Mouse (Mus musculus): ENCODE measurements at regions not wholly inside any gene's neighbourhood (a gene's known extent, or its start where the extent isn't known, plus 50 kb on each side); places are given as distances from the start of the nearest gene placed in this dataset.

GRCm38 (mm10) chr2:51466003-51466402 is 161.3 kb upstream of the Tas2r134 start:
- no peak overlapping the region for H3K4me3 ChIP-seq (ENCODE audit: low read depth, low read length)
- H3K9ac ChIP-seq (replicated peaks; ENCODE audit: low read length) = no peak overlapping the region
- no peak overlapping the region for H3K4me2 ChIP-seq (ENCODE audit: low read depth, low read length)
- no peaks in the 10 kb centered on the region for H3K36me3 ChIP-seq (replicated peaks; ENCODE audit: control insufficient read depth, insufficient read depth, low read depth, low read length)
- H3K27me3 ChIP-seq (ENCODE audit: control insufficient read depth, insufficient read depth, low read length) = no peaks in the 10 kb centered on the region
- H3K27ac ChIP-seq (replicated peaks; ENCODE audit: low read depth, low read length) = no peak overlapping the region
- DNase-seq (ENCODE audit: low spot score) = no peak
- no peaks in the 10 kb centered on the region for H3K9me3 ChIP-seq (replicated peaks; ENCODE audit: control insufficient read depth, low read length)
- no peak for ATAC-seq (replicated peaks; ENCODE audit: insufficient number of reproducible peaks, low FRiP score, low TSS enrichment, low read depth)
- H3K4me1 ChIP-seq (ENCODE audit: control insufficient read depth, insufficient read depth, low read length) = no peaks in the 10 kb centered on the region
- 94% methylated on average over 7 of the region's 7 CpGs for WGBS

DNA sequence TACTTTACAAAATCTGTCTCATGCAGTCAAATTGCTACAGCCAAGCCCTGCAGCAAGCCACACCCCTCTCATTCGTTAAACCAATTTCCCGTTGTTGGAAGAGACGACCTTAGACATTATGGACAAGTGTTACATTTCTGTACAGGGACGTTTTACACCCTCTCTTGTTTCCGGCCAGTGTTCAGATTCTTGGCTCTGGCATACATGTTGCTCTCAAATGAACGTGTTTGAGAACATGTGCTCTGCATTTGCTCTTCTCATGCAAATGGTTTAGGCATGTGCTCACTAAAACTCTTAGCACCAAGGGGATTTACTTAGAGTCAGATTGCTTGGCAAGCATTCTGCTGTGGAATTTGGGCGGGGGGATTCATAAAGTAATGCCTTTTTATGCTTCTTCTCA is 161.7 kb upstream of the Tas2r134 start:
- H3K4me2 ChIP-seq (ENCODE audit: low read depth, low read length) = no peak overlapping the region
- 56% methylated on average over 7 of the region's 7 CpGs for WGBS
- no peak for ATAC-seq (replicated peaks; ENCODE audit: insufficient number of reproducible peaks, low FRiP score, low TSS enrichment, low read depth)

GRCm38 (mm10) chr2:51464356-51464755 is 163.0 kb upstream of the Tas2r134 start:
- DNase-seq (ENCODE audit: low spot score) = no peak
- no peaks in the 10 kb centered on the region for H3K9me3 ChIP-seq (replicated peaks; ENCODE audit: control insufficient read depth, low read length)
- no peak overlapping the region for H3K4me2 ChIP-seq (ENCODE audit: low read depth, low read length)
- H3K36me3 ChIP-seq (replicated peaks; ENCODE audit: control insufficient read depth, insufficient read depth, low read depth, low read length) = no peaks in the 10 kb centered on the region
- H3K27ac ChIP-seq (replicated peaks; ENCODE audit: low read depth, low read length) = no peak overlapping the region
- no peak overlapping the region for H3K9ac ChIP-seq (replicated peaks; ENCODE audit: low read length)
- no peak for ATAC-seq (replicated peaks; ENCODE audit: insufficient number of reproducible peaks, low FRiP score, low TSS enrichment, low read depth)
- H3K4me3 ChIP-seq (ENCODE audit: low read depth, low read length) = no peak overlapping the region
- 62% methylated on average over 2 of the region's 2 CpGs for WGBS
- no peaks in the 10 kb centered on the region for H3K27me3 ChIP-seq (ENCODE audit: control insufficient read depth, insufficient read depth, low read length)
- H3K4me1 ChIP-seq (ENCODE audit: control insufficient read depth, insufficient read depth, low read length) = no peaks in the 10 kb centered on the region

More for the DNA sequence above, 161.7 kb upstream of the Tas2r134 start:
- H3K9ac ChIP-seq (replicated peaks; ENCODE audit: low read length) = no peak overlapping the region
- no peaks in the 10 kb centered on the region for H3K36me3 ChIP-seq (replicated peaks; ENCODE audit: control insufficient read depth, insufficient read depth, low read depth, low read length)
- H3K9me3 ChIP-seq (replicated peaks; ENCODE audit: control insufficient read depth, low read length) = no peaks in the 10 kb centered on the region
- H3K4me1 ChIP-seq (ENCODE audit: control insufficient read depth, insufficient read depth, low read length) = no peaks in the 10 kb centered on the region
- H3K27ac ChIP-seq (replicated peaks; ENCODE audit: low read depth, low read length) = no peak overlapping the region
- peak; percentile 32 for DNase-seq (ENCODE audit: low spot score)
- no peak overlapping the region for H3K4me3 ChIP-seq (ENCODE audit: low read depth, low read length)
- no peaks in the 10 kb centered on the region for H3K27me3 ChIP-seq (ENCODE audit: control insufficient read depth, insufficient read depth, low read length)

DNA sequence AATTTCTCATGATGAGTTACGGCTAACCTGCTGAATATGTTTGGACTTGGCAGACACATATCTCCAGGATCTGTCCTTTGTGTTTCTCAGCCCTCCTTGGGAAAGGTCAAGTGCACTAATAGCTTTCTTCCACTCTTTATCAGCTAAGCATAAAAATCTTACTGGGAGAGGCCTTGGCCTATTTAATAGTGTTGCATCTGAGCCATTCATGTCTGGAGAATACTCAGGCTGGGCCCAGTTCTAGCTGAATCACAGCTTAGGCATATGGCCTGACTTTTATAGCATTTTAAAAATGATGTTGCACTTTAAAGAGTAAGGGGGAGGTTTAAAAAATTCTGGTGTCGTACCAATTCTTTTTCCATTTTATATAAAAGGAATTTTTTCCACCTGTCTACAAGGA is 166.4 kb upstream of the Tas2r134 start:
- H3K27ac ChIP-seq (replicated peaks; ENCODE audit: low read depth, low read length) = no peak overlapping the region
- H3K4me2 ChIP-seq (ENCODE audit: low read depth, low read length) = no peak overlapping the region
- no peaks in the 10 kb centered on the region for H3K4me1 ChIP-seq (ENCODE audit: control insufficient read depth, insufficient read depth, low read length)
- H3K27me3 ChIP-seq (ENCODE audit: control insufficient read depth, insufficient read depth, low read length) = no peaks in the 10 kb centered on the region
- no peak overlapping the region for H3K4me3 ChIP-seq (ENCODE audit: low read depth, low read length)
- ATAC-seq (replicated peaks; ENCODE audit: insufficient number of reproducible peaks, low FRiP score, low TSS enrichment, low read depth) (no peak), DNase-seq (ENCODE audit: low spot score) (no peak)
- 86% methylated on average over 2 of the region's 2 CpGs for WGBS
- H3K9me3 ChIP-seq (replicated peaks; ENCODE audit: control insufficient read depth, low read length) = no peaks in the 10 kb centered on the region
- H3K36me3 ChIP-seq (replicated peaks; ENCODE audit: control insufficient read depth, insufficient read depth, low read depth, low read length) = no peaks in the 10 kb centered on the region
- no peak overlapping the region for H3K9ac ChIP-seq (replicated peaks; ENCODE audit: low read length)

- H3K36me3 ChIP-seq (replicated peaks; ENCODE audit: control insufficient read depth, insufficient read depth, low read depth, low read length) = no peaks in the 10 kb centered on the region
- H3K9ac ChIP-seq (replicated peaks; ENCODE audit: low read length) = no peak overlapping the region
- H3K9me3 ChIP-seq (replicated peaks; ENCODE audit: control insufficient read depth, low read length) = no peaks in the 10 kb centered on the region
- no peak overlapping the region for H3K4me2 ChIP-seq (ENCODE audit: low read depth, low read length)
- H3K27ac ChIP-seq (replicated peaks; ENCODE audit: low read depth, low read length) = no peak overlapping the region
- H3K27me3 ChIP-seq (ENCODE audit: control insufficient read depth, insufficient read depth, low read length) = no peaks in the 10 kb centered on the region
- DNase-seq (ENCODE audit: low spot score) (no peak), ATAC-seq (replicated peaks; ENCODE audit: insufficient number of reproducible peaks, low FRiP score, low TSS enrichment, low read depth) (no peak)
- H3K4me3 ChIP-seq (ENCODE audit: low read depth, low read length) = no peak overlapping the region
- H3K4me1 ChIP-seq (ENCODE audit: control insufficient read depth, insufficient read depth, low read length) = no peaks in the 10 kb centered on the region
- WGBS = 88% methylated on average over 2 of the region's 2 CpGs
These were observed 167.8 kb upstream of the Tas2r134 start for GRCm38 (mm10) chr2:51459486-51459885.

DNA sequence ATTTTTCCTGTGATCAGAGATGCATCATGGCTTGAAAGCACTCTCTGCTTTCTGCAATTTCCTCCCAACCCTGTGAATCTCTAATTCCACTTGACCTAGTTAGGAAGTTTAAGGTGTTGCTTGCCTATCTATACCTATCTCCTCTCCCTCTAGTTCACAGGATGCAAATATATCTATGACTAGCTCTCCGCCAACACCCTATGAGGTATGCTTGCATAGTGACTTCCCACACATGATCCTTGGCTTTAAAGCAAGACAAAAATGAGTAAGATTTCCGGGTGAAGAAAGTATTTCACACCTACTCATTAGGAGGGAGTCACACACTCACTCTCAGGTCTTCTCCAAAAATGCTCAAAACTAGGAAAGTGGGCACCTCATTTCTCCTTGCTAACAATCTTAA is 169.6 kb upstream of the Tas2r134 start:
- ATAC-seq (replicated peaks; ENCODE audit: insufficient number of reproducible peaks, low FRiP score, low TSS enrichment, low read depth) (no peak), DNase-seq (ENCODE audit: low spot score) (no peak)
- Histone ChIP-seq H3K27ac (replicated peaks; ENCODE audit: low read depth, low read length) (no peak overlapping the region), H3K4me3 (ENCODE audit: low read depth, low read length) (no peak overlapping the region), H3K4me1 (ENCODE audit: control insufficient read depth, insufficient read depth, low read length) (no peaks in the 10 kb centered on the region), H3K36me3 (replicated peaks; ENCODE audit: control insufficient read depth, insufficient read depth, low read depth, low read length) (no peaks in the 10 kb centered on the region), H3K9ac (replicated peaks; ENCODE audit: low read length) (no peak overlapping the region), H3K9me3 (replicated peaks; ENCODE audit: control insufficient read depth, low read length) (no peaks in the 10 kb centered on the region), H3K4me2 (ENCODE audit: low read depth, low read length) (no peak overlapping the region), H3K27me3 (ENCODE audit: control insufficient read depth, insufficient read depth, low read length) (no peaks in the 10 kb centered on the region)
- 79% methylated on average over 2 of the region's 2 CpGs for WGBS

DNA sequence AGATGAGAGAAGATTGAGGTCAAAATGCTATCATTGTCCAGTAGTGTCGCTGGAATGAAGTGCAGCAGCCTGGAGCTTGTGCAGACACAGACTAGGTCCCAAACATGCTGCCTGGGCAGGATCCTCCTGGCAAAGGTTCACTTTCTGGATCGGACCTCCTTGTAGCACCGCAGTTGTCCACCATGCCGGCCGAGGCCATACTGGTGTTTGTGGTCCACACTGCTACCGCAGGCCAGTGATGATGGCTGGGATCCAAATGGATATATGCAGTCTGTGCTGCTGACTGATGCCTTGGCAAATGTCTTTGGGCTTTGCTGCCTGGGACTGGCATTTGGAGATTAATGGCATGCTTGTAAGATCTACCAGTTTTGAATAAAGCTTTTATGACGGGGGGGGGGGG is 174.5 kb upstream of the Tas2r134 start:
- no peaks in the 10 kb centered on the region for H3K27me3 ChIP-seq (ENCODE audit: control insufficient read depth, insufficient read depth, low read length)
- H3K4me3 ChIP-seq (ENCODE audit: low read depth, low read length) = no peak overlapping the region
- H3K9me3 ChIP-seq (replicated peaks; ENCODE audit: control insufficient read depth, low read length) = no peaks in the 10 kb centered on the region
- no peak for DNase-seq (ENCODE audit: low spot score)
- H3K9ac ChIP-seq (replicated peaks; ENCODE audit: low read length) = no peak overlapping the region
- no peak for ATAC-seq (replicated peaks; ENCODE audit: insufficient number of reproducible peaks, low FRiP score, low TSS enrichment, low read depth)
- WGBS = 84% methylated on average over 7 of the region's 7 CpGs
- no peaks in the 10 kb centered on the region for H3K4me1 ChIP-seq (ENCODE audit: control insufficient read depth, insufficient read depth, low read length)
- H3K27ac ChIP-seq (replicated peaks; ENCODE audit: low read depth, low read length) = no peak overlapping the region
- no peaks in the 10 kb centered on the region for H3K36me3 ChIP-seq (replicated peaks; ENCODE audit: control insufficient read depth, insufficient read depth, low read depth, low read length)
- no peak overlapping the region for H3K4me2 ChIP-seq (ENCODE audit: low read depth, low read length)

DNA sequence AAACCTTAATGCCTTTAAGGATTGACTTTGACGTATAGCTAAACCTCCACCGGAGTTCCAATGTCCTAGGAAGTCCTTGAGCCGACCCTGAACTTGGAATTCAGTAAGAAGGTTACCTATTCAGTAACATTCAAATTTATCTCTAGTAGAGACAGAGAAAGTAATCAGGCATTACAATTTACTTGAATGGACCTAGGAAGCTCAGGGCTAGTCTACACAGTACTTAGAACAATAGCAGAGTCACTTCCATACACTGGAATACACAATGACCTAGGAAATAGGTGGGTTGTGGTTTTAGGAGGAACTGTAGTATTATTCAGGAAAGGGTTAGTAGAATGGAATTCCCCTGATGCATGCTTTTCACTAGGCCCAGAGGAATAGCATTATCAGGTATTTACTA is 179.2 kb upstream of the Tas2r134 start:
- H3K27ac ChIP-seq (replicated peaks; ENCODE audit: low read depth, low read length) = no peak overlapping the region
- DNase-seq (ENCODE audit: low spot score) (no peak), ATAC-seq (replicated peaks; ENCODE audit: insufficient number of reproducible peaks, low FRiP score, low TSS enrichment, low read depth) (no peak)
- H3K4me2 ChIP-seq (ENCODE audit: low read depth, low read length) = no peak overlapping the region
- H3K9ac ChIP-seq (replicated peaks; ENCODE audit: low read length) = no peak overlapping the region
- no peak overlapping the region for H3K4me3 ChIP-seq (ENCODE audit: low read depth, low read length)
- no peaks in the 10 kb centered on the region for H3K9me3 ChIP-seq (replicated peaks; ENCODE audit: control insufficient read depth, low read length)
- 94% methylated on average over 3 of the region's 3 CpGs for WGBS
- no peaks in the 10 kb centered on the region for H3K27me3 ChIP-seq (ENCODE audit: control insufficient read depth, insufficient read depth, low read length)
- no peaks in the 10 kb centered on the region for H3K4me1 ChIP-seq (ENCODE audit: control insufficient read depth, insufficient read depth, low read length)
- H3K36me3 ChIP-seq (replicated peaks; ENCODE audit: control insufficient read depth, insufficient read depth, low read depth, low read length) = no peaks in the 10 kb centered on the region

Measured in embryonic facial prominence, embryonic 11.5 days (tissue).